Mouse (Mus musculus) cerebellum, adult 2 months (tissue): ENCODE measurements around the gene Rps6kl1.

Experiments
- CTCF ChIP-seq: fragments of 200-500 bp; IDR thresholded peaks from 2 replicates; pipeline ENCODE4 v1.5.1; 2011; ENCODE audit warnings: low read depth, mild to moderate bottlenecking, control low read depth, low read length, moderate library complexity, borderline replicate concordance; ENCODE audit not compliant: insufficient read depth
- POLR2A ChIP-seq: fragments of 200-500 bp; IDR thresholded peaks from 2 replicates; pipeline ENCODE4 v1.6.1; 2011; ENCODE audit warnings: low read length, control low read depth, borderline replicate concordance; ENCODE audit not compliant: insufficient read depth

- TF ChIP-seq CTCF: no peak
- TF ChIP-seq POLR2A: no peak
Measured at GRCm38 (mm10) chr12:85182345-85182643, 31.2 kb upstream of the Rps6kl1 start.
